17 mouse cellular contexts compared by ENCODE assay signal in the genomic region with DNA sequence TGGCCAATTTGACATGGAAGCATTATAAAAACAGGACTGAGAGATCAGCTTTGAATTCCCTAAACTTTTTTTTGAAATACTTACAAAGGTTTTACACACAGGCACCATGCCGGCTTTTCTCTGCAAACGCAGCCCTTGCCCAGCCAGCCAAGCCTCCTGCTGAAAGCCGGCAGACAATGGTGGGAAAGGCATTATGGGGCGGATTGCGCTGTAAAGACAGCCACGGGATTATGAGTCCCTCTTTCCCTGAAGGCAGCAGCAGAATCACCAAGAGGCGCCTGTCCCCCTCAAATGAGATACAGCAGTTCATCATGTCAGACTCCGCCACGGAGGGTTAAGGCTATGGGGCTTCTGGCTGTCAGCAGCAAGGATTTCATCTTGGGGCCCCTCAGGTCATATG. TPM values are rescaled to one million over a fixed set of nuclear protein-coding genes. Genes with fewer than 3 reads are reported as not detected.
DNase-seq lines count a peak whose midpoint lies in the region; ATAC-seq and TF ChIP-seq lines count a peak whose summit lies in the region.
"Had no signal": no experiment of that assay in that cellular context is flagged by ENCODE, and none has a peak within 500 bp of the region (broad histone marks: within the 10 kb centered on the region; RNA-seq: fewer than 3 reads in every experiment).

No protein-coding gene starts in this region.

- H3K9me3 ChIP-seq in hindbrain, embryonic 13.5 days = no peaks in the 10 kb centered on the region
- no peaks in the 10 kb centered on the region for H3K9me3 ChIP-seq in midbrain, postnatal 0 days (ENCODE audit: low read length)
- H3K9me3 ChIP-seq: embryonic facial prominence, embryonic 15.5 days had no signal

- peak overlapping the region; percentile 29 for H3K4me2 ChIP-seq in hindbrain, embryonic 13.5 days
- H3K4me2 ChIP-seq in midbrain, postnatal 0 days (ENCODE audit: low read depth, low read length, poor library complexity, severe bottlenecking) = peak overlapping the region; percentile 36
- H3K4me2 ChIP-seq: embryonic facial prominence, embryonic 15.5 days; liver, embryonic 11.5 days had no signal

- 8% methylated on average over 9 of the region's 9 CpGs for WGBS in hindbrain, embryonic 13.5 days
- WGBS in midbrain, postnatal 0 days = 11% methylated on average over 9 of the region's 9 CpGs

- H3K9ac ChIP-seq in hindbrain, embryonic 13.5 days = no peak overlapping the region
- no peak overlapping the region for H3K9ac ChIP-seq in midbrain, postnatal 0 days (replicated peaks; ENCODE audit: low read length, poor library complexity, severe bottlenecking)
- H3K9ac ChIP-seq: embryonic facial prominence, embryonic 15.5 days had no signal

- H3K27me3 ChIP-seq in hindbrain, embryonic 13.5 days = peaks cover 8% of the 10 kb centered on the region; the same call in 1 of the 2 replicates
- H3K27me3 ChIP-seq in midbrain, postnatal 0 days (ENCODE audit: insufficient read depth, low read length) = no peaks in the 10 kb centered on the region
- H3K27me3 ChIP-seq: embryonic facial prominence, embryonic 15.5 days had no signal

- peak; percentile 5 for DNase-seq in R1 (ENCODE audit: low read depth, low spot score)
- peak; percentile 12 for DNase-seq in embryo, embryonic 9.5 days (ENCODE audit: extremely low spot score)
- DNase-seq in midbrain, postnatal 0 days (ENCODE audit: low spot score) = peak; percentile 40
- DNase-seq in adrenal gland, postnatal 14 days = no peak
- no peak for DNase-seq in ovary, postnatal 14 days (ENCODE audit: low spot score)
- no peak for DNase-seq in kidney, adult 18-20 months
- DNase-seq: adrenal gland, postnatal 10 days; cerebellum, adult 18-20 months; gastrocnemius, adult 2 months; heart, postnatal 4 days; thymus, adult 18-20 months had no signal

- no peak overlapping the region for H3K4me3 ChIP-seq in hindbrain, embryonic 13.5 days
- H3K4me3 ChIP-seq in midbrain, postnatal 0 days (ENCODE audit: low read depth, low read length) = no peak overlapping the region
- H3K4me3 ChIP-seq: embryonic facial prominence, embryonic 15.5 days; gastrocnemius, adult 2 months; left cerebral cortex, adult 2 months had no signal

- peaks cover 22% of the 10 kb centered on the region for H3K4me1 ChIP-seq in hindbrain, embryonic 13.5 days (replicated peaks)
- H3K4me1 ChIP-seq in midbrain, postnatal 0 days (ENCODE audit: insufficient read depth, low read length) = no peaks in the 10 kb centered on the region
- H3K4me1 ChIP-seq: embryonic facial prominence, embryonic 15.5 days had no signal

- H3K27ac ChIP-seq in hindbrain, embryonic 13.5 days = 0 out of 2 replicates have a peak overlapping the region, but pooled peaks have one; percentile 41
- no peak overlapping the region for H3K27ac ChIP-seq in midbrain, postnatal 0 days (ENCODE audit: low read depth, low read length)
- H3K27ac ChIP-seq: embryonic facial prominence, embryonic 15.5 days; gastrocnemius, adult 2 months; kidney, postnatal 0 days; left cerebral cortex, adult 2 months had no signal

- H3K36me3 ChIP-seq in hindbrain, embryonic 13.5 days = no peaks in the 10 kb centered on the region; the same call in 1 of the 2 replicates
- H3K36me3 ChIP-seq in midbrain, postnatal 0 days (ENCODE audit: insufficient read depth, low read length) = no peaks in the 10 kb centered on the region
- H3K36me3 ChIP-seq: embryonic facial prominence, embryonic 15.5 days had no signal

- no peak for TF ChIP-seq CTCF in midbrain, postnatal 0 days (IDR thresholded peaks at IDR 0.05)

- ATAC-seq in hindbrain, embryonic 13.5 days (ENCODE audit: low FRiP score) = 0 out of 2 replicates have a peak, but pooled peaks have one; percentile 49
- 0 out of 2 replicates have a peak, but pooled peaks have one; percentile 23 for ATAC-seq in midbrain, postnatal 0 days (ENCODE audit: low FRiP score)
- ATAC-seq: CD4-positive, CD25-positive, alpha-beta regulatory T cell, adult 4 months had no signal

RNA-seq across cellular contexts. Expression of a gene that starts 22.8 kb away (rescaled TPM):
- polyA plus RNA-seq in hindbrain, embryonic 13.5 days (2015; fragmentation: Nextera tagmentation; extraction: Ambion mirVana) = 0.43 and 0.44 TPM in 2 replicates
- total RNA-seq in midbrain, postnatal 0 days (2014; rRNA removed) = not detected in 2 replicates
- polyA plus RNA-seq in midbrain, postnatal 0 days (2015; fragmentation: Nextera tagmentation; extraction: Ambion mirVana) = 0.20 and 0.37 TPM in 2 replicates
- total RNA-seq in adrenal gland, postnatal 14 days (2021) = 0.53 TPM in 1 of 2 replicates, not detected in the other
- total RNA-seq: heart, postnatal 4 days had no signal
- polyA plus RNA-seq: liver, embryonic 11.5 days had no signal

Comparison
In these comparisons a context has a peak if more than half of its experiments do, and no peak if none do; other contexts are left out.
1. DNase-seq: peak in R1 (single experiment), embryo, embryonic 9.5 days (single experiment) and midbrain, postnatal 0 days (single experiment); none in adrenal gland, postnatal 14 days (single experiment), ovary, postnatal 14 days (single experiment) and kidney, adult 18-20 months (single experiment).